Mouse (Mus musculus): Measurements from ENCODE around the gene Tekt2. TPM values are rescaled to one million over a fixed set of nuclear protein-coding genes. Genes with fewer than 3 reads are reported as not detected.

Gene Tekt2
- polyA plus RNA-seq, 1 experiment: 40.1 TPM

Other genes with a start within 250 kb of the Tekt2 start
- gene Lsm10, start 229.1 kb downstream of the Tekt2 start, polyA plus RNA-seq (2012; rRNA removed): 48.2 and 49.5 TPM in 2 replicates
- 26.3 and 40.8 TPM in 2 replicates for gene Stk40, start 221.7 kb downstream of the Tekt2 start, polyA plus RNA-seq (2012; rRNA removed)
- 64.1 and 68.0 TPM in 2 replicates for gene Eva1b, start 177.9 kb downstream of the Tekt2 start, polyA plus RNA-seq (2012; rRNA removed)
- 10.1 and 11.8 TPM in 2 replicates for gene Sh3d21, start 162.2 kb downstream of the Tekt2 start, polyA plus RNA-seq (2012; rRNA removed)
- gene Thrap3, start 122.9 kb downstream of the Tekt2 start, polyA plus RNA-seq (2012; rRNA removed): 111 and 130 TPM in 2 replicates
- gene Map7d1, start 69.3 kb downstream of the Tekt2 start, polyA plus RNA-seq (2012; rRNA removed): 103 and 127 TPM in 2 replicates
- 85.7 and 101 TPM in 2 replicates for gene Trappc3, start 63.4 kb downstream of the Tekt2 start, polyA plus RNA-seq (2012; rRNA removed)
- 17.6 and 22.6 TPM in 2 replicates for gene Col8a2, start 38.9 kb downstream of the Tekt2 start, polyA plus RNA-seq (2012; rRNA removed)
- gene Adprhl2, start 4.0 kb downstream of the Tekt2 start, polyA plus RNA-seq (2012; rRNA removed): 42.3 and 48.2 TPM in 2 replicates
- gene Ago3, start 103.9 kb upstream of the Tekt2 start, polyA plus RNA-seq (2012; rRNA removed): 5.9 and 6.8 TPM in 2 replicates
- gene Ago1, start 142.9 kb upstream of the Tekt2 start, polyA plus RNA-seq (2012; rRNA removed): 13.2 and 21.9 TPM in 2 replicates
- gene Ago4, start 207.8 kb upstream of the Tekt2 start, polyA plus RNA-seq (2012; rRNA removed): 4.8 and 5.3 TPM in 2 replicates
- gene Clspn, start 231.2 kb upstream of the Tekt2 start, polyA plus RNA-seq (2012; rRNA removed): 0.74 and 0.81 TPM in 2 replicates